Mouse (Mus musculus): ENCODE measurements around the gene Nphp3. TPM values are rescaled to one million over a fixed set of nuclear protein-coding genes. Genes with fewer than 3 reads are reported as not detected.

The Nphp3 gene
- 1.8 and 2.3 TPM in 2 replicates for polyA plus RNA-seq (2012; rRNA removed)

DNA sequence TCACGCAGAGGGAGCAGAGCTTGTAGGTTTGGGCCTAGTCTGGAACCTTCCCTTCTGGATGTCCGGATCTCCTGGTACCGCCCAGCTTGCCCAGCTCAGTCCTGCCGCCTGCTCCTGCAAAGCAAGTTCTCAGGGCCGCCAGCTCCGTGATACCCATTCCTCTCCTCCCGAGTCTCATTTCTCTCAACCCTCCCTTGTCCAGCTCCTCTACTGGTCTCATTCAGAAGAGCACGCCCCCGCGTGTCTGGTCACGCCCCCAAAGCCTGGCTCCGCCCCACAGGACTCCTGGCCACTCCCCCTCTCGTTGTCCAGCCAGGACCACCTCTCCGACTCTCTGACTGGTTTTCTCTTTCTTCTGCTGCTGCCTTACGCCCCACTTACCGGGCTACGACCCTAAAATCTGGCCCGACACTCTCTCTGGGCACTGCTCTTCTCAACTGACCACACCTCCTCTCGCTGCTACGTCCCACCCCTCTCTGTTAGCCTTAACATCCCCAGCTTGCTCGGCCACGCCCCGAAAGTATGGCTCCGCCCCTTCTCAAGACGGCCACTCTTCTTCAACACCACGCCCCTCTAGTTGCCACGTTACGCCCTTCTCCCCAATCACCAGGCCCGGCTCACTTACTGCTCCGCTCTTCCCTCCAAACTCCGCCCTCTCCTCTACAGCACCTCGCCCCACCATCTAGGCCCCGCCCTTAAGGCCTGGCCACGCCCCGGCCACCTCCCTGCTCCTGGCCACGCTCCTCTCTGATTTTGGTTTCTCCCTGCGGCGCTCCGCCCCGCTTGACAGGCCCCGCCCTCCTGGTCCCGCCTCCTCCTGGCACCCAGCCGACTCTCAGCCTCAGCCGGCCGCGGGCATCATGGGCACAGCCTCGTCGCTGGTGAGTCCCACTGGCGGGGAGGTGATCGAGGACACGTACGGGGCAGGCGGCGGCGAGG lies at the start of gene Nphp3:
TSS of gene Nphp3 (plus strand) at position 624 of the 939 bp plus-strand sequence.

DNA sequence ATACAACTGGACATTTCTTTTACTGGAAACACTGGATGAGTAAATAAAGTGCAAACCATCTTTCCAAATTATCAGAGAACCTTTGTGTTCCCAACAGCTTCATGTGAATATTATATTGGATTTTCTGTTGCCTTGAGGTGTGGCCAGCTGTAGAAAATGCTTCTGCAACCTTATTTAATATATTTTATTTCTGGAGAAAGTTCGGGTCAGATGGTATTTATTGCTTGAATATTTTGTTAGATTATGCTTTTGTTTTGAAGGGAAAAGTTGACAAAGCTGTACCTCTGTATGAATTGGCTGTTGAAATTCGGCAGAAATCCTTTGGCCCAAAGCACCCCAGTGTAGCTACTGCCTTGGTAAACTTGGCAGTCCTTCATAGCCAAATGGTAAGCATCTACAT lies 38.0 kb downstream of the Nphp3 start, which contains the start of gene Gm28305:
TSS of gene Gm28305 (plus strand) at position 301 of the 400 bp plus-strand sequence.

DNA sequence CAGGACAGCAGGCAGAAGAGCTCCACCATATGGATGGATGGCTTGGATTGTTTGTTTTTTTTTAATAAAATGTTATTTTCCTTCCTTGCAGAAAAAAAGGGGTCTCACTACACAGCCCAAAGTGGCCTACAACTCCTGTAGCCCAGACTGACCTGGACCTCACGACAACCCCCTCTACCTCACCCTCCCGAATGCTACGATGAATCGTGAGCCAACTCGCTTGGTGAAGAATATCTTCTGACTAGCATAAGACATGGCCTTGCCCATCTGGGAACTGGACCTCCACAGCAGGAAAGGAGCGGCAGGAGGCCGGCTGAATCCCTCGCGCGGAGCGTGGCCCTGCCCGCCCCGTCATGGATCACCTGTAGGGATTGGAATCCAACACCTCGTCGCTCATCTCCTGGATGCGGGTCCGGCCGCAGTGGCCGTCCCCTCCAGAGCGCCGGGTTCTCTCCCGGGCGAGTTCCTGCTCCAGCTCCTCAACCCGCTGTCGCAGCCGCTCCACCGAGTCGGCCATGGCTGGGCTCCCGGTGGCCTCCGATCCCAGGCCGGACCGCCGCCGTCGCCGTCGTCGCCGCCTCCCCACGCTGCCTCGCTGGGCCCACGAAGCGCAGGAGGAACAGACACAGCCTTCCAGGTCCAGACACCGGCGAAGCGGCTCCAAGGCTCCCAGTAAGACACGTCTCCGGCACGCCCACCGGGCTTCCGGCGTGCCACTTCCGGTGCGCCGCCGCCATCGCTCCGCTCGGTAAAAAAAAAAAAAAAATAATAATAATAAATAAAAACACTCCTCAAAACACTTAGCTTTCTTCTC lies 60.3 kb downstream of the Nphp3 start, which contains the start of gene Uba5:
TSS of gene Uba5 (minus strand) at position 705 of the 814 bp plus-strand sequence.

DNA sequence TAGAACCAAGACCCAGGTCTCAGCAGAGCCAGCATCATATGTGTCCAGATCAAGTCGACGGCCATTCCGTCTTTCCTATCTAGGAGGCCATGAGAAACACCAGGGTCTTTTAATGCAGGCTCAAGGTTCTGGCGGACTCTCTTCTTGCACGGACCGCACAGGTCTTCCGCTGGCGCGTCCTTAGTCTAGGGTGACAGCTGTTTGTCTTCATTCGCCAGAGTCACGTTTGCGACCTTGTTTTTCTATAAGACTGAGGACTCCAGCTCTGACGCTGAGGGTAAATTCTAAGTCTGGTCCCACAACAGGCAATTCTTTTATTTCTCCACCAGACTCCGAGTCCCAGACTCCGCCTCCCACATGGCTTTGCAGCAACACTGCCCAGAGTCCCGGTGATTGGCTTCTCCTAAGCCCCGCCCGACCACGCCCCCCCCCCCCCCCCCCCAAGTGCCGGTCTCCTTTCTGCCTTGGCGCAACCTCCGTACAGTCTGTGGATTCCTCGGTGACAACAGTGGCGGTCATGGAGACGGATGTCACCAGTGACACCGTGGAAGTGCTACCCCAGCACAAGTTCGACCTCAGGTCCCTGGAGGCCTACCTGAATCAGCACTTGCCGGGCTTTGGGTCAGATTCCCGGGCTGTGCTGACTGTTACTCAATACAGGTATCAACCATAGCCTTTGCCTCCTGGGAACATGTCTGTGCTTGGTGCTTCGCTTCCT lies 61.1 kb downstream of the Nphp3 start, which contains the start of gene Acad11:
TSS of gene Acad11 (plus strand) at position 134 of the 718 bp plus-strand sequence.

Other genes starting within 250 kb of the Nphp3 start
- gene Tmem108, start 240.7 kb upstream of the Nphp3 start, polyA plus RNA-seq (2012; rRNA removed), result 0.46 and 0.55 TPM in 2 replicates
- not detected in 2 replicates for gene Gm28305, start 38.1 kb downstream of the Nphp3 start, polyA plus RNA-seq (2012; rRNA removed)
- gene Uba5, start 60.6 kb downstream of the Nphp3 start, polyA plus RNA-seq (2012; rRNA removed), result 15.1 and 16.4 TPM in 2 replicates
- 12.6 and 14.8 TPM in 2 replicates for gene Acad11, start 60.8 kb downstream of the Nphp3 start, polyA plus RNA-seq (2012; rRNA removed)
- gene Ackr4, start 124.4 kb downstream of the Nphp3 start, polyA plus RNA-seq (2012; rRNA removed), result 0.12 and 0.24 TPM in 2 replicates